Mouse (Mus musculus): ENCODE measurements around the gene Commd8. TPM values are rescaled to one million over a fixed set of nuclear protein-coding genes. Genes with fewer than 3 reads are reported as not detected.

Commd8 gene
- polyA plus RNA-seq, 1 experiment from 2014 or later = 161 TPM

- ATAC-seq = no peak
- Histone ChIP-seq H3K4me3 (ENCODE audit: low read length) (no peak overlapping the region), H3K9me3 (ENCODE audit: control insufficient read depth, low read length) (no peaks in the 10 kb centered on the region), H3K36me3 (ENCODE audit: control insufficient read depth, insufficient read depth, low read length) (no peaks in the 10 kb centered on the region), H3K9ac (ENCODE audit: low read depth, low read length) (no peak overlapping the region), H3K4me1 (ENCODE audit: control insufficient read depth, insufficient read depth, low read depth, low read length) (no peaks in the 10 kb centered on the region), H3K27me3 (replicated peaks; ENCODE audit: control insufficient read depth, insufficient read depth, low read length) (no peaks in the 10 kb centered on the region), H3K27ac (ENCODE audit: low read depth, low read length) (no peak overlapping the region), H3K4me2 (ENCODE audit: low read length) (no peak overlapping the region)
- 94% methylated on average over 6 of the region's 6 CpGs for WGBS
These were observed 45.5 kb downstream of the Commd8 start for GRCm38 (mm10) chr5:72122414-72123037.

Measured in hindbrain, embryonic 16.5 days (tissue).